Mouse (Mus musculus) stomach, postnatal 0 days (tissue): Measurements from ENCODE around the gene Ddost.

Experiments
- CTCF ChIP-seq: IDR thresholded peaks from 2 replicates; pipeline ENCODE4 v1.5.1; 2016; ENCODE audit warnings: antibody characterized with exemption, low read depth, mild to moderate bottlenecking, moderate library complexity
- EP300 ChIP-seq: optimal IDR thresholded peaks from 2 replicates; pipeline ENCODE3; 2016; ENCODE audit warnings: antibody characterized with exemption

GRCm38 (mm10) chr4:138303011-138303410 is 1.5 kb upstream of the Ddost start:
- TF ChIP-seq CTCF (no peak), EP300 (no peak)
